Mouse (Mus musculus) spleen, embryonic (tissue): ENCODE measurements around the gene Rabac1.

Source experiments
- CTCF ChIA-PET: fragments of 350-600 bp; sonication (Branson Sonifier 250); formaldehyde crosslinking; loops from one replicate; lab custom pipeline; 2022; lab: Charles Lee

The Rabac1 gene

GRCm38 (mm10) chr7:24983396-24983795, 10.8 kb upstream of the Rabac1 start:
- CTCF ChIA-PET, result no interaction called here

- CTCF ChIA-PET, result no interaction called here
Observed at GRCm38 (mm10) chr7:24980439-24980838, 7.9 kb upstream of the Rabac1 start.

- CTCF ChIA-PET, result interaction anchor here (0.6 kb wide), 2 partner anchors 680 to 837 kb away, joined by 3 read pairs; partner anchors contain the start of genes Bckdha and Exosc5
Observed at GRCm38 (mm10) chr7:24978781-24979180, 6.2 kb upstream of the Rabac1 start.

GRCm38 (mm10) chr7:24974893-24975595, 2.5 kb upstream of the Rabac1 start:
- CTCF ChIA-PET, result interaction anchor here (1.1 kb wide), 1 partner anchor 159 kb away, joined by 6 read pairs; no protein-coding TSS in a partner anchor

GRCm38 (mm10) chr7:24973902-24974301, 1.3 kb upstream of the Rabac1 start:
- CTCF ChIA-PET, result interaction anchor here (1.0 to 1.4 kb wide), 3 partner anchors 89 to 157 kb away, joined by 4 to 8 read pairs (median 6); partner anchors contain the start of gene Rps19

- CTCF ChIA-PET, result interaction anchor here (1.0 to 1.4 kb wide), 2 partner anchors 89 to 155 kb away, joined by 4 to 8 read pairs; partner anchors contain the start of gene Rps19
Observed at GRCm38 (mm10) chr7:24973208-24973607, 654 bp upstream of the Rabac1 start.

- CTCF ChIA-PET, result interaction anchor here (0.6 to 0.9 kb wide), 4 partner anchors 14 to 146 kb away, joined by 3 to 6 read pairs (median 4); no protein-coding TSS in a partner anchor
Observed at GRCm38 (mm10) chr7:24971261-24971971, 1.1 kb downstream of the Rabac1 start.

GRCm38 (mm10) chr7:24970341-24970740, 2.2 kb downstream of the Rabac1 start:
- CTCF ChIA-PET, result no interaction called here

GRCm38 (mm10) chr7:24969805-24970204, 2.7 kb downstream of the Rabac1 start:
- CTCF ChIA-PET, result interaction anchor here (0.5 kb wide), 1 partner anchor 12 kb away, joined by 8 read pairs; no protein-coding TSS in a partner anchor

- CTCF ChIA-PET, result no interaction called here
Observed at GRCm38 (mm10) chr7:24968463-24968862, 4.1 kb downstream of the Rabac1 start.

GRCm38 (mm10) chr7:24967966-24968365, 4.6 kb downstream of the Rabac1 start:
- CTCF ChIA-PET, result no interaction called here

GRCm38 (mm10) chr7:24964897-24965535, 7.5 kb downstream of the Rabac1 start:
- CTCF ChIA-PET, result interaction anchor here (0.6 to 1.7 kb wide), 4 partner anchors 9 to 350 kb away, joined by 4 to 17 read pairs (median 10); no protein-coding TSS in a partner anchor

- CTCF ChIA-PET, result interaction anchor here (0.6 to 0.7 kb wide), 2 partner anchors 350 to 852 kb away, joined by 3 to 9 read pairs; no protein-coding TSS in a partner anchor
Observed at GRCm38 (mm10) chr7:24964288-24964687, 8.3 kb downstream of the Rabac1 start.

GRCm38 (mm10) chr7:24955226-24955625, 17.3 kb downstream of the Rabac1 start:
- CTCF ChIA-PET, result interaction anchor here (0.6 to 0.8 kb wide), 2 partner anchors 10 to 62 kb away, joined by 3 to 10 read pairs; no protein-coding TSS in a partner anchor

- CTCF ChIA-PET, result interaction anchor here (0.6 kb wide), 1 partner anchor 8 kb away, joined by 8 read pairs; no protein-coding TSS in a partner anchor
Observed at GRCm38 (mm10) chr7:24954450-24954849, 18.1 kb downstream of the Rabac1 start.

- CTCF ChIA-PET, result no interaction called here
Observed at GRCm38 (mm10) chr7:24953966-24954365, 18.6 kb downstream of the Rabac1 start.

- CTCF ChIA-PET, result interaction anchor here (0.5 to 1.2 kb wide), 2 partner anchors 15 to 63 kb away, joined by 4 to 5 read pairs; no protein-coding TSS in a partner anchor
Observed at GRCm38 (mm10) chr7:24949958-24950623, 22.5 kb downstream of the Rabac1 start.

- CTCF ChIA-PET, result no interaction called here
Observed at GRCm38 (mm10) chr7:24948774-24949173, 23.8 kb downstream of the Rabac1 start.

- CTCF ChIA-PET, result interaction anchor here (0.5 kb wide), 1 partner anchor 144 kb away, joined by 3 read pairs; no protein-coding TSS in a partner anchor
Observed at GRCm38 (mm10) chr7:24947316-24948048, 25.1 kb downstream of the Rabac1 start.
